Mouse (Mus musculus): ENCODE measurements around the gene Zfp385a. TPM values are rescaled to one million over a fixed set of nuclear protein-coding genes. Genes with fewer than 3 reads are reported as not detected.

The Zfp385a gene
- total and polyA plus RNA-seq, 3 experiments: 4.4 to 54.0 TPM; not detected in 1

DNA sequence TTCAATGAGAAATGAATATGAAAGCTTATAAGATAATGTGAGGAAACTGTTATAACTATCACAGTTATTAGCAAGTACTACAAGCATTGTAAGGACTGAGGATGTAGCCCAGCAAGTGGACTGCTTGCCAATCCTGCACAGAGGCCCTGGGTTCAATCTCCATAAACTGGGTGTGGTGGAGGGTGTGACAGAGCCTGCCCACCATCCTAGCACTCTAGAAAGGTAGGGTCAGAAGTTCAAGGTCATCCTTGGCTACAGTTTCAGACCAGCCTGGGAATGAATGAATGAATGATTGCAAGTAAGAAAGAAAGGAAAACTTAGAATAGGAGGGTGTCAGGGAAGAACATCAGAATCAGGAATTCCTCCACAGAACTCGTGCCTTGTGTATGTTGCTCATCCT lies 23.9 kb upstream of the Zfp385a start:
- Histone ChIP-seq H3K9me3 (replicated peaks; ENCODE audit: insufficient read depth, low read length) (no peaks in the 10 kb centered on the region), H3K9ac (ENCODE audit: control insufficient read depth, low read depth, low read length, poor library complexity, severe bottlenecking) (peak overlapping the region; percentile 40), H3K27me3 (ENCODE audit: control insufficient read depth in 1 of 2, insufficient read depth in 2 of 2, low read length in 2 of 2) (no peaks in the 10 kb centered on the region), H3K36me3 (ENCODE audit: control insufficient read depth in 1 of 2, insufficient read depth in 2 of 2, low read length in 2 of 2) (peaks cover 0 to 47% of the 10 kb centered on the region in 2 experiments; a peak in 2 of 4 replicates), H3K79me2 (ENCODE audit: control insufficient read depth, insufficient read depth, low read length, poor library complexity) (peaks cover 40% of the 10 kb centered on the region), H3K4me1 (ENCODE audit: control insufficient read depth in 1 of 2, insufficient read depth in 2 of 2, low read length in 2 of 2) (peaks cover 26 to 49% of the 10 kb centered on the region in 2 experiments), H3K27ac (ENCODE audit: control insufficient read depth, low read depth, low read length) (peak overlapping the region; percentile 88), H3K4me3 (ENCODE audit: control insufficient read depth in 1 of 2, insufficient read depth in 1 of 2, low read depth in 2 of 2, low read length in 2 of 2) (no peak overlapping the region)
- no peak for TF ChIP-seq TBP (IDR thresholded peaks at IDR 0.05; ENCODE audit: low read depth, low read length)
- no peak for TF ChIP-seq USF1 (IDR thresholded peaks at IDR 0.05; ENCODE audit: low read depth, low read length)
- no peak for TF ChIP-seq CTCF (IDR thresholded peaks at IDR 0.05 in 2 of 3, conservative IDR thresholded peaks at IDR 0.05 in 1 of 3; ENCODE audit: control insufficient read depth in 1 of 3, insufficient read depth in 1 of 3, low read depth in 2 of 3, low read length in 3 of 3, poor library complexity in 1 of 3, severe bottlenecking in 1 of 3)
- no peak for TF ChIP-seq NRF1 (IDR thresholded peaks at IDR 0.05; ENCODE audit: insufficient read depth, low read depth, low read length, poor library complexity, severe bottlenecking)
- TF ChIP-seq KAT2A (conservative IDR thresholded peaks at IDR 0.05; ENCODE audit: low read depth, low read length): no peak
- TF ChIP-seq MAFK (IDR thresholded peaks at IDR 0.05; ENCODE audit: borderline replicate concordance, low read depth, low read length): no peak
- TF ChIP-seq POLR2AphosphoS5 (IDR thresholded peaks at IDR 0.05; ENCODE audit: borderline replicate concordance, low read depth, low read length): no peak
- no peak for TF ChIP-seq MAZ (IDR thresholded peaks at IDR 0.05; ENCODE audit: low read depth, low read length)
- no peak for TF ChIP-seq SMC3 (IDR thresholded peaks at IDR 0.05; ENCODE audit: low read depth, low read length)
- TF ChIP-seq ZKSCAN1 (IDR thresholded peaks at IDR 0.05; ENCODE audit: low read depth, low read length): no peak
- no peak for TF ChIP-seq E2F4 (IDR thresholded peaks at IDR 0.05; ENCODE audit: borderline replicate concordance, low read depth, low read length)
- no peak for TF ChIP-seq SIN3A (IDR thresholded peaks at IDR 0.05; ENCODE audit: low read length)
- no peak for DNase-seq (ENCODE audit: low read depth, low spot score)

DNA sequence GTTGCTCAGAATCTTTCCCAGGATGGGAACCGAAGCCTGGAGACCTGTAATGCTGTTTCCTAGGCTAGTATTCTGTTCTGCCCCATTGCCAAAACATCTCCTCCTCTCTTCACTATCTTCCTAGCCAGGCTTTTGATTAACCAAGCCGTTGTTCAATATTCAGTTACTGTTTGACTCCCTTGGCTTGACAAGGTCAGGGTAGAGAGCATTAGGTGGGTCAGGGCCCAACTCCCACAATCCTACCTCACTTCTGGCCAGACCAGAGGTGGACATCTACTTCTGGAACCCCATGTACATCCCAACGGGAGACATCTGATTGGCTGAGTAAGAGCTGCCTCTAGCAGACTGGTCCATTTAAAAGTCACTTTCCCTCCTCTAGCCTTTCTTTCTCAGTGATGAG lies 23.1 kb upstream of the Zfp385a start:
- no peaks in the 10 kb centered on the region for H3K9me3 ChIP-seq (replicated peaks; ENCODE audit: insufficient read depth, low read length)
- H3K27ac ChIP-seq (ENCODE audit: control insufficient read depth, low read depth, low read length): peak overlapping the region; percentile 88
- TF ChIP-seq MXI1 (IDR thresholded peaks at IDR 0.05; ENCODE audit: low read depth, low read length): 0 out of 2 replicates have a peak, but pooled peaks have one; percentile 6
- no peak for TF ChIP-seq ZMIZ1 (IDR thresholded peaks at IDR 0.05; ENCODE audit: low read depth, low read length)
- TF ChIP-seq MYB (IDR thresholded peaks at IDR 0.05; ENCODE audit: low read depth, low read length): 0 out of 2 replicates have a peak, but pooled peaks have one; percentile 44
- TF ChIP-seq ETS1 (IDR thresholded peaks at IDR 0.05; ENCODE audit: low read depth, low read length): no peak
- TF ChIP-seq POLR2AphosphoS2 (IDR thresholded peaks at IDR 0.05; ENCODE audit: low read length): no peak
- no peak for TF ChIP-seq ZKSCAN1 (IDR thresholded peaks at IDR 0.05; ENCODE audit: low read depth, low read length)
- H3K27me3 ChIP-seq (ENCODE audit: control insufficient read depth in 1 of 2, insufficient read depth in 2 of 2, low read length in 2 of 2): no peaks in the 10 kb centered on the region
- H3K9ac ChIP-seq (ENCODE audit: control insufficient read depth, low read depth, low read length, poor library complexity, severe bottlenecking): peak overlapping the region; percentile 22; the same call in 1 of the 2 replicates
- peak; percentile 16 for DNase-seq (ENCODE audit: low read depth, low spot score)
- H3K36me3 ChIP-seq (ENCODE audit: control insufficient read depth in 1 of 2, insufficient read depth in 2 of 2, low read length in 2 of 2): peaks cover 0 to 48% of the 10 kb centered on the region in 2 experiments; a peak in 2 of 4 replicates
- peaks cover 40% of the 10 kb centered on the region for H3K79me2 ChIP-seq (ENCODE audit: control insufficient read depth, insufficient read depth, low read length, poor library complexity)
- H3K4me3 ChIP-seq (ENCODE audit: control insufficient read depth in 1 of 2, insufficient read depth in 1 of 2, low read depth in 2 of 2, low read length in 2 of 2): no peak overlapping the region
- peaks cover 26 to 46% of the 10 kb centered on the region in 2 experiments for H3K4me1 ChIP-seq (ENCODE audit: control insufficient read depth in 1 of 2, insufficient read depth in 2 of 2, low read length in 2 of 2)

Measured in MEL (cell line).